Mouse (Mus musculus) urinary bladder, postnatal 36 days (tissue): ENCODE data around the gene Rev3l.

Source experiments
- DNase-seq, 2 experiments: peaks; one replicate each; pipeline ENCODE4 v3.0.0; 2022; ENCODE audit warnings: low spot score in 2 of 2, mixed read lengths in 1 of 2

The Rev3l gene

DNA sequence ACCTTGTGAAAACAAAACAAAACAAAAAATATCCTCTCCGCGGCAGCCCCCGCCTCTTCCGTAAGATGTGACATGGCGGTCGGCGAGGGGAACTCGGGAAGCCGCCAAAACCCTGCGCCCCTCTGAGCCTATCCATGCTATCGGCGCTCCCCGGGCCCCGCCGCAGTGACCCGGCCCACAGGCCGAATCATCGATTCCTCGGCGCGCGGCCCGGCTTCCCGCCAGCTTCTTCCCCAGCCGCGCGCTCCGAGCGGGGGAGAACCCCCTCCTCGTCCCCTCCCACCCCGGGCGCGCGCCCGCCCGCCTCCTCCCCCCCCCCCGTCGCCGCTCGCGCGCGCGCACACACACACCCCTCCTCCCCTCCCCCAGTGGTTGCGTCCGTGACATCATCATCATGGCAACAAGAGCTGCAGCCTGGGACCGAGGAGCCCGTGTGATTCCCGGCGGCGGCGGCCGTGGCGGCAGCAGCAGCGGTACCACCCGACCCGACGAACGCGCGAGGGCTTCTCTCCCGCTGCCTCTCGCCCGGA is at the start of gene Rev3l:
TSS of gene Rev3l (plus strand) at position 383 of the 530 bp plus-strand sequence.
- DNase-seq, result peak; percentile 77 to 88

GRCm38 (mm10) chr10:39682556-39682955 is 49.4 kb upstream of the Rev3l start:
- no peak for DNase-seq

DNA sequence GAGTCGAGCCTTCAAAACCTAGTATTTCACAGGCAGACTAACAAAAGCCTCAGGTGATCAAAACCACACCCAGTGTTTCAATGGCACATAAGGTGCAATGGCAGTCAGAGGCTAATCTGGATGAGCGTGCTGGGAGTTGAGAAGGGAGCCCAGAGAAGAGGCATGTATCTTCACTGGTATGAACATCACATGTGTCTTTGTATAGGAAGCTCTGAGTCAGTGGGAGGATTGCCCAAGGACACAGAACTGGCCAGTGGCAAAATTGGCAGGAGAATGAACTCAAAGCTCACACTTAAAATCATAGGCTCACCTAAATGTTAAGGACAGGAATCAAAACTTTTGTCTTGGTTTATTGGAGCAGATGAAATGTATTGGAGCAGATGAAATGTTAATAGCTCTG is 48.4 kb upstream of the Rev3l start:
- DNase-seq, result no peak

GRCm38 (mm10) chr10:39686811-39687210 is 45.1 kb upstream of the Rev3l start:
- no peak for DNase-seq

- DNase-seq, result no peak
Observed at GRCm38 (mm10) chr10:39687851-39688250, 44.1 kb upstream of the Rev3l start.

DNA sequence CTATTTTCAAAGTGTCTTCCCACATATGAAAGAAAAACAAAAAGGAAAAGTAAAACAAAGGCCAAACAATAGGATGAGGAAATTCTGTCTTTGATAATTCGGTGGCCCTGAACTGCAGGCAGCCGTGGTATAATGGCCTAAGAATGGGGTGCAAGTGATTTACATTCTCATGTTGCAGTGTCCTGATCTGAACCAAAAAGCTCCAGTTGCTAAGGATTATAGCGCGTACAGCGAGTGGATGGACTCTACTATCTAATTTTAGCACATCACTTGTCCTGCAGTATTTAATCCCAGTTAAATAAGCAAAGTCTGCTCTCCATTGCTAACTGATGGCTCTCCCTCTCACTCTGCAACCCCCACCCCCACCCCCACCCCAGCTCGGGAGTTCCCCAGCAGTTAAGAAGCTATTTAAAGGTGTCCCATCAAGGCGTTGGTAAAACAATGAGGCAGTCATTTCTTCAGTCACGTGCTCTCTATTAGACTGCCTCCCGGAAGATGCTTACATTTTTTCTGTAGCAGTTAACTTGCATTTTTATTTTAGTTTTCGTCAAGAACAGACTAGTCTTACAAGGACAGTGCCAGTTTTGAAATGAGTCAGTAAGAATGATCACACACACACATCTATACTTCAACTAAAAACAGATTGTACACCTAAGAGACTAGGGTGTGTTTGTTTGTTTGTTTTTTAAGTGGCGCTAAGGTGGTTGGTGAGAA is 40.4 kb upstream of the Rev3l start:
- no peak for DNase-seq

GRCm38 (mm10) chr10:39692152-39692551 is 39.8 kb upstream of the Rev3l start:
- DNase-seq, result no peak

- no peak for DNase-seq
Observed at GRCm38 (mm10) chr10:39707717-39708510, 24.0 kb upstream of the Rev3l start.

DNA sequence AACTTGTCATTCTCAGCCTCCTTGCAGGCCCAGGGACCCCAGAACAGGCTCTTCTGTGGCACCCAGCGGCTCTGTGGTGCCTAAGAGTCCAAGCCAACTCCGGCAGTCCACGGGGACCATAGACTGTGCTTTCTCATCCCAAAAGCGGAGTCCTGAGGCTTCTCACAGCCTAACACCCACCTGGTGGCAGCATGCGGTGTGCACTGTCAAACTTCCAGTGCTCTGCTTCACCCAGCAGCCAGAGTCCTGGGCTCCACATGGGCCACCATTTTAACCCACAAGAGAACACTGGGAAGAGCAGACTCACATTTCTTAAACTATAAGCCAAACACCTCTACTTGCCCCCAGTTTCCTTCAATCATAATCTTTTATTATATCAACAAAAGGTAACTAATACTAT is 15.0 kb upstream of the Rev3l start:
- DNase-seq, result no peak

DNA sequence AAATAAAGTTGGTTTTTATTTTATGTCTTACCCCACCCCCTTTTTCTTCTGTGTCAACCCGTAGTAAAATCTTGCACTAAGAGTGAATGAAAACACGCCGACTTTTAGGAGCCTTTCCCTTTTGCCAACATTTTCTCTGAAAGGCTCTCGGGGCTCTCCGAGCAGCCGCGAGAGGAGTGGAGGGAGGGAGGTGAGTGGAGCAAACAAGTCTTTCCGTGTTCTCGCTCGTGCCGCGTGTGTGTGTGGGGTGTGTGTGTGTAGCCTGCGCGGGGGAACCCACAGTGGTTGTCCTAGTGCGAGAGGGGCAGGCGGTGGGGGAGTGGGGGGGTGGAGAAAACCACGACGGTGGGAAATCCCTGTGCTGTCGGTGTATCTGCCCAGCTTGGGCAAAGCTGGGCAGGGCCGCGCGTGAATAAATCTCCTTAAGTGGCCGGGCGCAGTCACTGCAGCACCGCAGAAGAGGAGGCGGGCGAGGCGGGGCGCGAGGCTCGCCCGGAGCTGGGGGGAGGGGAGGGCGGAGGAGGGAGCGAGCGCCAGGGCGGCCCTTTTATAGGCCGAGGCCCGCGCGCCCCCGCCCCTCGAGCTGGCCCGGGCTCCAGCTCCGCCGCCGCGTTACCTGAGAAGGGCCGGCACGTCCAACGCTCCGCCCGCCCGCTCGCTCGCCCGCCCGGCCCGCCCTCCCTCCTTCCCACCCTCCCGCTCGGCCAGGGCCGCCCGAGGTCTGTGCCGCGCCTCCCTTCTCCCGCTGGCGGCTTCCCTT is 762 bp upstream of the Rev3l start:
- DNase-seq, result peak; percentile 87 to 93

DNA sequence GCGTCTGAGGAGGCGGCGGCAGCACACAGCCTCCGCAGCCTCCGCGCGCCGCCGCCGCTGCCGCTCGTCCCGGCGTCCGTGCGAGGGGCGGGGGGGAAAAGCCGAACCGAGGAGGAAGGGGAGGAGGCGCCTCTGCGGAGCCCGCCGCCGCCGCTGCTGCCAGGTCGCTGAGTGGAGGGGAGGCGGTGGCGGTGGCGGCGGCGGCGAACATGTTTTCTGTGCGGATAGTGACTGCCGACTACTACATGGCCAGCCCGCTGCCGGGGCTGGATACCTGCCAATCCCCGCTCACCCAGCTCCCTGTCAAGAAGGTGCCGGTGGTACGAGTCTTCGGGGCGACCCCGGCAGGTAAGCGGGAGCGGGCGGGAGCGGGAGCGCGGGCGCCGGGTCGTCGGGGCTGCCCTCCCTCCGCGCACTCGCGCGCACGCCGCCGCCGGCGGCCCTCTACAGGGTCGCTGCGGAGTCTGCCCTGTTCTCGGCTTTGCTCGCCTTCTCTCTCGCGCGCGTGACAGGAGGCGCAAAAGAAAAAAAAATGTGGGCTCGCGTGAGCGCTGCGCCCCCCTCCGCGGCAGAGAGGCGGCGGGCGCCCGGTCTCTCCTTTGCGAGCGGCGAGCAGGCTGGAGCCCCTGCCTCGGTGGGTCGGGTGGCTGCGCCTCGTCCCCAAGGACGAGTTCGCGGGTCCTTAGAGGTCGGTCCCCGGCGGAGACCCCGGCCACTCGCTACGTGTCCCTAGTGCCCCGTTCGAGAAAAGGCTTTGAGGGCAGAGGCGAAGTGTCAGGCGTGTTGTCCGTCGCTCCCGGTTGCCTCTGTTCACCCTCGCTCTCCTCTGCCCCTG is 565 bp downstream of the Rev3l start:
- peak; percentile 45 to 73 for DNase-seq

DNA sequence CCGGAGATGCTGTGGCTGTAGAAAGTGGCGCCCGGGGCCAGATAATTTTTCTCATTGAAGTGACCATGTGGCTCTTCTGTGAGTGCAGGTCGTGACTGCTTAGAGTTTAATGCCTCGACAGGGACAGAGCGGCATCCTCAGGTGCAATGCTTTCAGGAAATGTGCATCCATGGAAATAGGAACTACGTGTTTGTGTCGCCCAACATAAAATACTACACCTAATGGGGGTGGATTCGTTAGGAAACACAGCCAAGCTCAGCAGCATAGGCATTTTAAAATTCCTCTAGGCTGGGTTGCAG is 1.1 kb downstream of the Rev3l start:
- no peak for DNase-seq

GRCm38 (mm10) chr10:39733421-39733930 is 1.6 kb downstream of the Rev3l start:
- no peak for DNase-seq

GRCm38 (mm10) chr10:39736187-39736586 is 4.3 kb downstream of the Rev3l start:
- no peak for DNase-seq

DNA sequence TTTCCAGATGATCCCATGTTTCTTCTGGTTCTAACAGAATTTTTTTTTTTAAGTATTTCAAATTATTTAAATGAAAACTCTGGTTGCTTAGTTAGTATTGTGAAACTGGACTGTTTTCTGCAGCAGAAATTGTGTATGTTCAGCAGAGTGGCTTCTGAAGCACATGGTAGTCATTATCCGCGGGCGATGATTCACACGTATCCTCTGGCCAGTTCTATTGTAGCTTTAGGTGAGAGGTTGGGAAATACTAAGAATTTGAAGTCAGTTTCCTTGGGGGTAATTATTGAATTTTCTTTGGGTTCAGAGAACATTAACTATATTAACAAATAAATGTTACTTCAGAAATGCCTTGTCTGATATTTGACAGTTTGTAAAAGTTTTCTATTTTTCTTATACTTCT is 10.1 kb downstream of the Rev3l start:
- no peak for DNase-seq

GRCm38 (mm10) chr10:39764752-39765151 is 32.8 kb downstream of the Rev3l start:
- no peak for DNase-seq

DNA sequence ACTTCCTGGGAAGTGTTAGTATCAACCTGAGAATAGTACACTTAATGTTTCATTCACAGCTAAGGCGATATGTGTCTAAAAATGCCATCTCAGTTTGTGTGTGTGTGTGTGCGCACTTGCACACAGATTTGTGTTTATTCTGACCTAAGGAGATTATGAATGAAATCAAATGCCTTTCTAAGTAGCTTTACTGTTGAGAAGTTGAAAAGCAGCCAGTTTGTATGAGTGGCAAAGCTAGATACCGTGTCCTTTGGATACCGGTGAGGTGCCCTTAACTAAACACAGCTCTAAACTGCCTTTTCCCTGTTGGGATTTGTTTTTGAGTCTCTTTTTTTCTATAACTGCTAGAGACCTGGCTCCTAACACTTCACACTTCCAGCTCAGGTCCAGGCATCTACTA is 34.8 kb downstream of the Rev3l start:
- DNase-seq, result no peak

GRCm38 (mm10) chr10:39772259-39772658 is 40.3 kb downstream of the Rev3l start:
- no peak for DNase-seq

GRCm38 (mm10) chr10:39773940-39774726 is 42.2 kb downstream of the Rev3l start:
- DNase-seq, result no peak

DNA sequence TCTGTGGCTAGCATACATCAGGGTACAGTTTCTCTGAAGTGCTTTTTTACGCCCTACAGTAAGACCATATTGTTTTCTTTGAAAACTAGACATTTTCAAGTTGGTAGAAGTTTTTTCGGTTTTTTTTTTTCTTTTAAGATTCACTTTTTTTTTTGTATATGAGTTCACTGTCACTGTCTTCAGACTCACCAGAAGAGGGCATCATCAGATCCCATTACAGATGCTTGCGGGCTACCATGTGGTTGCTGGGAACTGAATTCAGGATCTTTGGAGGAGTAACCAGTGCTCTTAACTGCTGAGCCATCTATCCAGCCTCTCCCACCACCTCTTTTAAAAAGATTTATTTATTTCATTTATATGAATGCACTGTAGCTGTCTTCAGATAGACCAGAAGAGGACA is 45.0 kb downstream of the Rev3l start:
- no peak for DNase-seq
